Mouse (Mus musculus): ENCODE data around the gene Minos1. TPM values are rescaled to one million over a fixed set of nuclear protein-coding genes. Genes with fewer than 3 reads are reported as not detected.

Minos1 gene
- total RNA-seq, 1 experiment from 2014 or later = 102 TPM

DNA sequence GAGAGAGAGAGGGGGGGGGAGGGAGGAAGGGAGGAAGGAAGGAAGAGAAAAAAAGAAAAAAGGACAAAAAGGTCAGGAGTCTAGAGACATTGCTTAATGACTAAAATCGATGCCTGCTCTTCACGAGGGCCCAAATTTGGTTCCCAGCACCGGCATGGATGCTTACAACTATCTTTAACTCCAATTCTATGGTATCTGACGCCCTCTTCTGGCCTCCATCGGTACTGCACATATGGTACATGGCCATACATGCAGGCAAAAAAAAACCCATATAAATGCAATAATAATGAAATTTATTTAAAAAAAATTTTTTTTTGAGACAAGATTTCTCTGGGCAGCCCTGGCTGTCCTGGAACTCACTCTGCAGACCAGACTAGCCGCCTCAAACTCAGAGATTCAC is 20.5 kb upstream of the Minos1 start:
- ATAC-seq (replicated peaks; ENCODE audit: insufficient number of reproducible peaks, low FRiP score, low TSS enrichment, poor library complexity, severe bottlenecking) = no peak

DNA sequence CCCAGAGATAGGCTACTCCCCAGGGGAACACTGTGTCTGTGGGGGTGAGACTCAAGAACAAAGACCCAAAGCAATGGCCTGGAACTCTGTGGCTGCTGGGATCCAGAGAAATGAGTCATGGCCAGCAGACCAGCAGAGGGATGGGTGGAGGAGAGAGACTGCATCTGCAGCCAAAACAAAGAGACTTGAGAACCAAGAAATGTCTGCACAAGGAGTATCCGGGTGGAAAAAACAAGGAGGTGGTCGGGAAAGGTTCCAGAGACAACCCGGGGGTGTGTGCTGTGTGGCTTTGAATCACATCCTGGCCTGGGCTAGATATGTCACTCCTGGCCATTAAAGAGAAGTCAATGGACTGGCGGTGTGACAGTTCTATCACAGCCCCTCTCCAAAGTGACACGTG is 15.8 kb upstream of the Minos1 start:
- no peak for ATAC-seq (replicated peaks; ENCODE audit: insufficient number of reproducible peaks, low FRiP score, low TSS enrichment, poor library complexity, severe bottlenecking)

DNA sequence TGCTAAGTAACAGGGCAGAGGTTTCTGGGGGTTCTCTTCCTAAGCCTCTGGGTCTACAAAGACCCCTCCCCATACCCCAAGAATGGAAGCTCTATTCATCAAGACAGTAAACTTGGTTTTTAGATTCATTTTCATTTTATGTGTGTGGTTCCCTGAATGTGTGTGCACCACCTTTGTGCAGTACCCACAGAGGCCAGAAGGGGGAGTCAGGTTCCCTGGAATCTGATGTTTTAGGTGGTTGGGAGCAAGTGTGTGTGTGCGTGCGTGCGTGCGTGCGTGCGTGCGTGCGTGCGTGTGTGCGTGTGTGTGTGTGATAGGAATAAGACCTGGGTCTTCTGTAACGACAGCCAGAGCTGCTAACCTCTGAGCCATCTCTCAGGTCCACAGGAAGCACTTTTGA is 14.2 kb upstream of the Minos1 start:
- ATAC-seq (replicated peaks; ENCODE audit: insufficient number of reproducible peaks, low FRiP score, low TSS enrichment, poor library complexity, severe bottlenecking) = 0 out of 2 replicates have a peak, but pooled peaks have one; percentile 40

DNA sequence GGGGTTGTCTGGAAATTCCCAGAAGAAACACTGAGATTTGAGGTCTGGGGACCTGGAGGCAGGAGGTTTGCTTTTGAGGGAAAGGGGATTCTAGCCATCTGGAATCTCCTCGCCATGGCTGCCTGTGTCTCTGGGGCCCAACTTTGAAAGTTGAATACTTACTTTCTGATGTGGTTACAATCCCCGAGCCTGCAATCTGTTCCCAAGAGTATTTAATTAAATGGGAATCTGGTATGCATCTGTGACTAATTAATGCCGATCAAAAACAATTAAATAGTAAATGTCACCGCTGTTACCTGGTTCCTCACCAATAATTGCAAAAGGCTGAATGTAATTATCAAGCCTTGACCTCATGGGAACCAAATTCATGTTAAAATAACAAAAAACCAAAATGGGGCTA is 13.7 kb upstream of the Minos1 start:
- no peak for ATAC-seq (replicated peaks; ENCODE audit: insufficient number of reproducible peaks, low FRiP score, low TSS enrichment, poor library complexity, severe bottlenecking)

DNA sequence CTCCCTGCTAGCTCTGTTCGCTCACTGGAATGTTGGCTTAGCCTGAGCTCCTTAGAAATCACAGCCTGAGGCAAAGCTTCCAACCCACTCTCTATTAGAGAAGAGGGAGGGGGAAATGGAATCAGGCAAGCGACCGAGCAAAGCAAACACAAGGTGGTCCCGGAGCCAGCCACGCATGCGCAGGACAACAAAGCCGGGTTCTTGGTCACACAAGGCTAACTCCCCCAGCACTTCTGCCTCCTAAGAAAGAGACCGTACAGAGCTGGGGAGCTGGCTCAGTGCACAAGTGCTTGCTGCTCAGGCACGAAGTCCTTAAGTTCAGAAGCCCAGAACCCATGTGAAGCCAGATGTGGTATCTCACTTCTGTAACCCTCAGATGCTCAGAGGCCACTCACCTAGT is 12.1 kb upstream of the Minos1 start:
- no peak for ATAC-seq (replicated peaks; ENCODE audit: insufficient number of reproducible peaks, low FRiP score, low TSS enrichment, poor library complexity, severe bottlenecking)

DNA sequence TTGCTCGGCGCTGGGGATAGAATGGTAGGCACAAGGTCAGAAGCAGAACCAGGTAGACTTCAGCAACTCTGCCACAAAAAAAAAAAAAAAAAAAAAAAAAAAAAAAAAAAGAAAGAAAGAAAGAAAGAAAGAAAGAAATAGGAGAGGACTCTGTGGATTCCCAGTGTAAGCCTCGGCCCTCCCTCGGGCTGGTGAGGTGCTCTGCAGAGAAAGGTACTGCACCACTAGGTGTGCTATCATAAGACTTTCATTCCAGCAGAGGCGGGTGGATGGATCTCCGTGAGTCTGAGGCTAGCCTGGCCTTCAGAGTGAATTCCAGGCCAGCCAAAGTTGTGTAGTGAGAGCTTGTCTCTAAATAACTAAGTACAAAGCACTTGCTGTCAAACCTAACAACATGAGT is 10.9 kb upstream of the Minos1 start:
- ATAC-seq (replicated peaks; ENCODE audit: insufficient number of reproducible peaks, low FRiP score, low TSS enrichment, poor library complexity, severe bottlenecking) = no peak

DNA sequence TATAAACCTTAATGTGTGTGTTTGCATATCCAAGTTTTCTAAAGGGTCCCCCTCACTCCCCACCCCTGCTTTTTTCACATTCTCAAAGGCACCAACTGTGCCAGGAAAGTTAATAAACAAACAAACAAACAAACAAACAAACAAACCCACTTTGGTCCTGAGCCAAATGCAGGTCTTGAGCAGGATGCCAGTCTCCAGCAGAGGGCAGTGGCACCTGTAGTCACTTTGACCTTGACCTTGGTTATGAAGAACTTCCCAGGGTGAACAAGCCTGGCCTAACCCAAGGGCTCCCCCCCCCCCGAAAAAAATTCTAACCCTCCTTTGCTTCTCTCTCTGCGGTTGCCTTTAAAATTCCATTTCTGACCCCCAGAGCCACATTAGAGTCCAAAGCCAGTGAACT is 9.4 kb upstream of the Minos1 start:
- ATAC-seq (replicated peaks; ENCODE audit: insufficient number of reproducible peaks, low FRiP score, low TSS enrichment, poor library complexity, severe bottlenecking) = 0 out of 2 replicates have a peak, but pooled peaks have one; percentile 47

DNA sequence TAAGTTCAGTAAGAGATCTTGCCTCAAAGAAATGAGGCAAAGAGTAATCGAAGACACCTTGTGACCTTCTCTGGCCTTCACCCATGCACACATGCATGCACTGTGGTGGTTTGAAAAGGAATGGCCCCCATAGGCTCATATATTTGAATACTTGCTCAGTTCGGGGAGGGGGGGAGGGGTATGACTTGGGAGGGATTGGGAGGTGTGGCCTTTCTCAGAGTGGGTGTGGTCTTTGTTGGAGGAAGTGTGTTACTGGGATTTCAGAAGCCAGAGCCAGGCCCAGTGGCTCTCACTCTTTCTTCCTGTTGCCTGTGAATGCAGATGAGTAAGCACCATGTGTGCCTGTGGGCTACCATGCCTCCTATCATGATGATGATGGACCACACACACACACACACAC is 5.1 kb upstream of the Minos1 start:
- no peak for ATAC-seq (replicated peaks; ENCODE audit: insufficient number of reproducible peaks, low FRiP score, low TSS enrichment, poor library complexity, severe bottlenecking)

DNA sequence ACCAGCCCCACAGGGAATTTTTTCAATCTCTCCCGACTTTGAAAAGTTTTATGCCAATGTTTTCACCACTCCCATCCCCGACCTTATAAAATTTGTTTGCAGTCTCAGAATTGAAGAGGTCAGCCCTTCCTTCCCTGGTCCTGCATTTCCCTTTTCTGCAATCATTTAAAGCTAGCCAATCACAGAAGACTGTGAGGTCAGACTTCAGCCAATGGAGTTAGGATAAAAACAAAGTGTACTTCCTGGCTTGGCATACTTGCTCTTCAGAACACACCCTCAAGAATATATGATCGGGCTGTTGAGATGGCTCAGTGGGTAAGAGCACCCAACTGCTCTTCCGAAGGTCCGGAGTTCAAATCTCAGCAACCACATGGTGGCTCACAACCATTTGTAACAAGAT is 2.2 kb upstream of the Minos1 start:
- no peak for ATAC-seq (replicated peaks; ENCODE audit: insufficient number of reproducible peaks, low FRiP score, low TSS enrichment, poor library complexity, severe bottlenecking)

DNA sequence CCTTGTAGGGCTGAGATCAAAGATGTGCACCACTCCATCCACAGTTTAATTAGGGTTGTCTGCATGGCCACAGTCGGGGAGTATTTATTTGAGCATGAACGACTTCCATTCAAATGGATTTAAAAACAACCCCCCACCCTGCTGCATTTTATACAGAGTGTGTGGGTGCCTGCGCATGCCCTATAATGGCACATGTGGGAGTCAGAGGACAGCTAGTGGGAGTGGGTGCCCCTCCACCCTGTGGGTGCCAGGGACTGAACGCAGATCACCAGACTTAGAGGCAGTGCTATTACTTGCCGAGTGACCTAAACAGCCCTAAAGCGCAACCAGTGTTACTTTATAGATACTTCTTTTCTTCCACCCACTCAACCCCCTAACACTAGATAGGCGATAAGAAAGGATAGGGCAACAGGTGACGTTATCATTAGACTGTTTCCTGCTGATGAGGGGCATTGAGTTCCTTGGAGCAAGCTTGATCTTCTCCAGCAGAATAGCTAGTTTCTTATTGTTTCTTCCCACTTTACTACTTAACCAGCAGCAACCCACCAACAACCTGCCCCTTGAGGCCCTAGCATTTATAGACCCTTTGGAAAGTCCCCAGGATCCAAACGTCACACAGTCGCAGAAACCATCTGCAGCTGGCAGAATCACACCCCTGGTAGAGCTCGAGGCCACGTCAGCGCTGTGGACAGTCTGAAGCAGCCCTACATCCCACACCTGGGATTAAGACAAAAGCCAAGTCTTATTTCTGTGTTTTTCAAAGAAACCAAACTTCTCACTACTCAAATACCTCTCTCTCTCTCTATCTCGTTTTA is 1.2 kb upstream of the Minos1 start:
- ATAC-seq (replicated peaks; ENCODE audit: insufficient number of reproducible peaks, low FRiP score, low TSS enrichment, poor library complexity, severe bottlenecking) = no peak

DNA sequence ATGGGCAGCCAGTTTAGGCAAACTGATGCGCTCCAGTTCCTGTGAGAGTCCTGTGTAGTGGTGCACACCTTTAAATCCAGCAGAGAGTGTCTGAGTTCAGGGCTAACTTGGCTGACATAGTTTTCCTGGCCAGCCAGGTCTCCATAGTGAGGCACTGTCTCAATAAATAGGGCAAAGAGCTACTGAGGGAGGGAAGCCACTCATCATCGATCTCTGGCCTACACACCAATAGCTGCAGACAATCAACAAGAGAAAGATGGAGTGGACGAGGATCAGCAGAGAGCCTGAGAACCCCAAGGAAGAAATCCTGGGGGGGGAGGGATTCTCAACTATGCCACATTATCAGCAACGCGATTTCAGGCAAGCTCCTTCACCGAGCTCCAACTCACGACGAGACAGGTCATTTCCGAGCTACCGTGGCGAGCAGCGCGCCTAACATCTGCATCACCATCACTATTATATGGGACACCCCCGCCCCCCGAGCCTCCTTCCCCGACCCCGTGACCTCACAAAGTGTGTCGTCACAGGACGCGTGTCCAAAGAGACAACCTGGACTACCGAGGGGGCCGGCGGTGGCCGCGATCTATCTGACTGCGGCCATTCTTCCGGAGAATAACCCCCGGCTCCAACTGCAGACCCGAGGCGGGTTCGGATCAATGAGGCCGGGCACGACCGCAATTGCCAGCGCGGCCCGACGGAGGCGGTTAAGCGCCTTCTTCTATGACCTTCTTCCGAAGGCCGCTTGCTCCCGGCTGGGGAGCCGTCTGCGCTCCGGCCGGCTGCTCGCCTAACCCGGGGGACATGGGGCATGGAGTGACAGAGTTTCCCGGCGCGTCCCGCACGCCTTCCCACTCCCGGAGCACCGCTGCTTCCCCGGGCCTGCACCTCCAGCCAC is 860 bp downstream of the Minos1 start:
- no peak for ATAC-seq (replicated peaks; ENCODE audit: insufficient number of reproducible peaks, low FRiP score, low TSS enrichment, poor library complexity, severe bottlenecking)

DNA sequence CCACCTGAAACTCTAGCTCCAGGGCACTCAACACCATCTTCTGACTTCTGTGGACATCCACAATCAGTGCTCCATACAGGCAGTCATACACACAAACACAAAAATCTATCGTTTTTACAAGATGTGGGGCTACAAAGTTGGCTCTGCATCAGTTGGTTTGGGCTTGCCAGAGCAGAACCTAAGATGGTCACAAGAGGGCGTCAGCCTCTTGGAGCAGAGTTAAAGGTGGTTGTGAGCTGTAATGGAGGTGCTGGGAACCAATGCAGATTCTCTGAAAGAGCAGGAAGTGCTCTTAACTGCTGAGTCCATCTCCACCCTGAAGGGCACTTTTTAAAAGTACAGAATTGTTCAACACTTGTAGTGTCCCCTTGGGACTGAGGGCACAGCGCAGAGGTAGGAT is 4.4 kb downstream of the Minos1 start:
- ATAC-seq (replicated peaks; ENCODE audit: insufficient number of reproducible peaks, low FRiP score, low TSS enrichment, poor library complexity, severe bottlenecking) = no peak

DNA sequence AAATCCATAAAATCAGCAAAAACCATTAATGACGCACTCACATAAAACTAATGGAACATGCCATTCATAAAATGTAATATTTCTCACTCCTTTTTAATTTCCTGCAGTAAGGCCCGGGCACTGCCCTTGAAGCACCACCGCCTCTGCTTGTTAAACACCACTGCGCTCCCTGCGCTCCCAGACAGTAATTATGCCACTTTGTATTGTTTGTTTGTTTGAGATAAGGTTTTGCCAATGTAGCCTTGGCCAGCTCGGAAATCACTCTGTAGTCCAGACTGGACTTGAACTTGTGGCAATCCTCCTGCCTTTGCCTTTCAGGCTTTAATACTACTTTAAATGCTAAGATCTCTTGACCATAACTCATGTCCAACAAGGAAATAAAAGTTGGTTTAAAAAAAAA is 6.0 kb downstream of the Minos1 start:
- no peak for ATAC-seq (replicated peaks; ENCODE audit: insufficient number of reproducible peaks, low FRiP score, low TSS enrichment, poor library complexity, severe bottlenecking)

DNA sequence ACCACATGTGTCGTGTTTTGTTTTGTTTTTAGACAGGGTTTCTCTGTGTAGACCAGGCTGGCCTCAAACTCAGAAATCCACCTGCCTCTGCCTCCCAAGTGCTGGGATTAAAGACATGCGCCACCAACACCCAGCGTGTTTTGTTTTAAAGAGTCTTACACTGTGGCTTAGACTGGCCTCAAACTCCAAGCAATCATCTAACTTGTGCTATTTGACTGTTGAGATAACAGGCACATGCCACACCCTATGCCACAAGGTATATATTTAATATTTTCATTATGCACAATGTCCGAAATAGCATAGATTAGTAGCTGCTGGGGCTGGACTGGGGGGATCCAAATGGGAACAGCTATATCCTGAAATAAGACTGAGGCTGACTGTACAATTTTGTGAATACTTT is 8.4 kb downstream of the Minos1 start:
- no peak for ATAC-seq (replicated peaks; ENCODE audit: insufficient number of reproducible peaks, low FRiP score, low TSS enrichment, poor library complexity, severe bottlenecking)

DNA sequence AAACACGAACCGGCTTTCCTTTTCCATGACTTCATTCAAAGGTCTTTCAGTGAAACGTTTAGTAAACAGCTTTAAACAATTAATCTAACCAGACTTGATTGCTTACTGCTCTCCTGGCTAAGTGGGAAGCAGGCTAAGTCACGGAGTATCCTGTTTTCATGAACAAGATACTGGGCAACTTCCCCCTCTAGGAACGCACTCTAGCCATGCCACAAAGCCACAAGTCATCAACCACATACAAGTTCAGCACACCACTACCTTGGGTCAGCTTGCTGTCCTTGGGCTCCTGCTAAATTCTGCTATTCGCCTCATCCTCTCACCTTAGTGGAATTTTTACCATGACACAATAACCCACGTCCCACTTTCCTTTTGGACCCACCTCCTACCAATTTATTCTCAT is 9.9 kb downstream of the Minos1 start:
- ATAC-seq (replicated peaks; ENCODE audit: insufficient number of reproducible peaks, low FRiP score, low TSS enrichment, poor library complexity, severe bottlenecking) = no peak

DNA sequence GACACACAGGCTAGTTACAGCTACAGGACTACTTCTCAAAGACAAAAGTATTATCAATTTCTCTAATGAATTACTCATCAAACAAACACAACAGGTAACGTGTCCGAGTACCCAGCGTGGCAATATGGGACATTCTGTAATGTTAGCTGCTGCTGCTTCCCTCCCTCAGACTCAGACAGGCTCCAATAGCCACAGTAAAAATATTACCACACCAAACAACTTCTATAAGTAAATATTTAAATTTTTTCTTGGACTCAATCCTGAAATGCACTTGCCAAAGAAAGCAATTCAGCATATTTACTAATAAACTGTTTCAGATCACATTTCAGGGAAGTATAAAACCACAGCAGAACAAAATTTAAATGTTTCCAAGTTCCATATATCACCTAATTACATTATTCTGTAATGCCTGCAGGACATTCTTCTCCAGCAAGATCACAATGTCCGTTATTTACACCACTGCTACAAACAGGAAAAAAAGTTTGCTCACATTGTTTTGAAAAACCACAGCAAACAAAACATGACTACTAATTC is 10.6 kb downstream of the Minos1 start:
- no peak for ATAC-seq (replicated peaks; ENCODE audit: insufficient number of reproducible peaks, low FRiP score, low TSS enrichment, poor library complexity, severe bottlenecking)

DNA sequence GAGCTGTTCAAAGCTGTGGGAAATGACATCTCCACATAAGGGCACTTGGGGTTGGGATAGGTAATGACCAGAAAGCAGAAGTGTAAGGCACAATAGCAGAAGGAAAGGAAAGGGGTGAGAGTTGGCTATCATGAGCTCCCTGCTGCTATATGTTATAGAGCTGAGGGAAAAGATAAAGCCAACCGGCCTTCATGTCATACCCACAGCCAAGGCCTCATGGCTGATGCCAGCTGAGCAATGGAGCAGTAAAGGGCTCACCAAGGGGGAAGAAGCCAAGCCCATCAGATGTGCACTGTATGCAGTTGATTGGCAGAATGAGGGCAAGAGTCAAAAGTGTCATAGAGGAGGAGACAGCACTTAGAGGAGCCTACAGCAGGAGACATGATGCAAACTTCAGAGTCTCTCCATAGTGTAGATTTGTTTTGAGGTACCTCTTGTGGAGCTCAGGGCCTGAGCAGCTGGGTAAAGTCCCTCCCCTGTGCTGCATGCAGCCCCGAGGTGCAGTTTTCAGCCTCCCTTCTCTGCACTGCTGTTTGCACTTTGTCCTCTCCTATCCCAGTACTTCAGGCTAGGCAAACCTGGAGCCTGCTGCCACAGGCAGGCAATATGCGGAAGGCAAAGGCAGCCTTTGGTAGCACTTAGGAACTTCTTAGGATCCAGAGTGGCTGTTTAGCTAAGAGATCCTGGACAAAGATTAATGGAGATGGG is 14.4 kb downstream of the Minos1 start:
- ATAC-seq (replicated peaks; ENCODE audit: insufficient number of reproducible peaks, low FRiP score, low TSS enrichment, poor library complexity, severe bottlenecking) = no peak

DNA sequence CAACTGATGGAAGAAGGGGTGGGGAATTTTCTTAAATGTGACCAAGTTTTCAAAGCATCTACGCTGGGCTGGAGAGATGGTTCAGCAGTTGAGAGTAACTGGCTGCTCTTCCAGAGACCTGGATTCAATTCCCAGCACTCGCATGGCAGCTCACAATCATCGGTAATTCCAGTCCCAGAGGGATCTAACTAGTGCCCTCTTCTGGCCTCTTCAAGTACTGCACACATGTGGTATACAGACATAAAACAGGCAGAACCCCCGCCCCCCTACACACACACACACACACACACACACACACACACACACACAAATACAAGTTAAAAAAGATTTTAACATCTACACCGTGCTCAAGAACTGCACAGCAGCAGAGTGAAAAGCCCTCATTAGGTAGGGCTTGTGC is 15.2 kb downstream of the Minos1 start:
- ATAC-seq (replicated peaks; ENCODE audit: insufficient number of reproducible peaks, low FRiP score, low TSS enrichment, poor library complexity, severe bottlenecking) = no peak

DNA sequence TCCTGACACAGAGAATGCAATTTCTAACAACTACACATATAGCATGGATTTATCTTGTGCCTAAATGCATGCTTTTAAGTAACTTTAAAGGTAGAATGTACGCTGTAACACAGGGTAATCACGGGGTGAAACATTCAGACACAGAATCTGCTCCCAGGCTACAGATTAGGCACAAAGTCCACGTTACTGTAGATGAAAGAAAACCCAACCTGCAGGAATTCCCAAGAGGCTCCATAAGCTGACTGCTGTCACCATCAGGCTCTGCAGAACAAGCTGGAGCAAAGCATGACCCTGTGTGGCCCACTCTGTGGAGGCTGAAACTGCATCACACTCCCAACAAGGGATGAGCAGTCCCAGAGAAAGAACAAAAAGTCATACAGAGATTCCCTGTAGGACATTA is 18.4 kb downstream of the Minos1 start:
- no peak for ATAC-seq (replicated peaks; ENCODE audit: insufficient number of reproducible peaks, low FRiP score, low TSS enrichment, poor library complexity, severe bottlenecking)

Data from monocyte, adult 5-6 weeks (primary cell).